Mouse (Mus musculus) embryonic fibroblast, embryonic 13.5 days (primary cell): ENCODE data around the gene Ykt6. TPM values are rescaled to one million over a fixed set of nuclear protein-coding genes. Genes with fewer than 3 reads are reported as not detected.

Experiments used
- H3K27ac ChIP-seq: 2 replicates; pipeline ENCODE4 v1.5.1; 2012; ENCODE audit warnings: low read length, control low read depth, inconsistent platforms; ENCODE audit not compliant: insufficient read depth
- H3K4me1 ChIP-seq: 2 replicates; pipeline ENCODE4 v1.6.1; 2011; ENCODE audit warnings: low read length; ENCODE audit not compliant: control insufficient read depth, insufficient read depth
- H3K4me3 ChIP-seq: 2 replicates; pipeline ENCODE4 v1.5.1; 2011; ENCODE audit warnings: mild to moderate bottlenecking, control low read depth, low read length; ENCODE audit not compliant: insufficient read depth
- CTCF ChIP-seq: IDR thresholded peaks from 2 replicates; pipeline ENCODE4 v1.5.1; 2011; ENCODE audit warnings: mild to moderate bottlenecking, control low read depth, low read length, moderate library complexity, borderline replicate concordance; ENCODE audit not compliant: insufficient read depth
- POLR2A ChIP-seq: IDR thresholded peaks from 2 replicates; pipeline ENCODE4 v1.6.1; 2011; ENCODE audit warnings: low read depth, mild to moderate bottlenecking, control low read depth, low read length, moderate library complexity
- polyA plus RNA-seq: library from polyadenylated mRNA; stranded (reverse); fragments of >200 nt; gene quantifications from 2 replicates; pipeline ENCODE4 v1.2.4, GENCODE M21; 2011; ENCODE audit warnings: low read depth; ENCODE audit not compliant: missing spikeins, insufficient read length

The Ykt6 gene
- polyA plus RNA-seq, 1 experiment, result 114 TPM

GRCm38 (mm10) chr11:5989954-5990593 lies 34.6 kb downstream of the Ykt6 start:
- no peak overlapping the region for H3K4me3 ChIP-seq
- no peak for TF ChIP-seq CTCF
- no peak for TF ChIP-seq POLR2A
- H3K27ac ChIP-seq, result no peak overlapping the region
- H3K4me1 ChIP-seq, result no peaks in the 10 kb centered on the region

GRCm38 (mm10) chr11:5990910-5991309 lies 35.4 kb downstream of the Ykt6 start:
- TF ChIP-seq POLR2A (no peak), CTCF (peak; percentile 52; the same call in 1 of the 2 replicates)

GRCm38 (mm10) chr11:5994212-5994611 lies 38.7 kb downstream of the Ykt6 start:
- no peaks in the 10 kb centered on the region for H3K4me1 ChIP-seq
- TF ChIP-seq POLR2A, result no peak
- no peak for TF ChIP-seq CTCF
- H3K4me3 ChIP-seq, result no peak overlapping the region
- H3K27ac ChIP-seq, result no peak overlapping the region

More at GRCm38 (mm10) chr11:5990910-5991309, 35.4 kb downstream of the Ykt6 start:
- no peak overlapping the region for H3K4me3 ChIP-seq
- H3K27ac ChIP-seq, result no peak overlapping the region
- no peaks in the 10 kb centered on the region for H3K4me1 ChIP-seq

GRCm38 (mm10) chr11:5994880-5995279 lies 39.4 kb downstream of the Ykt6 start:
- H3K27ac ChIP-seq, result no peak overlapping the region
- H3K4me1 ChIP-seq, result peaks cover 5% of the 10 kb centered on the region; the same call in 1 of the 2 replicates
- TF ChIP-seq CTCF (no peak), POLR2A (no peak)
- H3K4me3 ChIP-seq, result no peak overlapping the region

- H3K4me3 ChIP-seq, result no peak overlapping the region
- H3K4me1 ChIP-seq, result peaks cover 13% of the 10 kb centered on the region
- H3K27ac ChIP-seq, result no peak overlapping the region
- TF ChIP-seq POLR2A (no peak), CTCF (peak; percentile 81)
Measured at GRCm38 (mm10) chr11:5995989-5996388, 40.5 kb downstream of the Ykt6 start.

GRCm38 (mm10) chr11:5998472-5998871 lies 43.0 kb downstream of the Ykt6 start:
- H3K4me3 ChIP-seq, result no peak overlapping the region
- H3K27ac ChIP-seq, result no peak overlapping the region
- H3K4me1 ChIP-seq, result peaks cover 22% of the 10 kb centered on the region
- no peak for TF ChIP-seq POLR2A
- no peak for TF ChIP-seq CTCF

- no peak overlapping the region for H3K4me3 ChIP-seq
- peaks cover 22% of the 10 kb centered on the region for H3K4me1 ChIP-seq
- H3K27ac ChIP-seq, result peak overlapping the region; percentile 67
- TF ChIP-seq CTCF (no peak), POLR2A (no peak)
Measured at GRCm38 (mm10) chr11:5999832-6000771, 44.6 kb downstream of the Ykt6 start.

GRCm38 (mm10) chr11:6000961-6001682 lies 45.6 kb downstream of the Ykt6 start:
- Histone ChIP-seq H3K4me3 (no peak overlapping the region), H3K4me1 (peaks cover 24% of the 10 kb centered on the region), H3K27ac (no peak overlapping the region)
- no peak for TF ChIP-seq POLR2A
- no peak for TF ChIP-seq CTCF

GRCm38 (mm10) chr11:6001981-6002649 lies 46.6 kb downstream of the Ykt6 start:
- no peak overlapping the region for H3K4me3 ChIP-seq
- peaks cover 24% of the 10 kb centered on the region for H3K4me1 ChIP-seq
- H3K27ac ChIP-seq, result no peak overlapping the region
- TF ChIP-seq CTCF (no peak), POLR2A (no peak)
